Mouse (Mus musculus) B cell, adult 62 days (primary cell): ENCODE data around the gene Rps29. TPM values are rescaled to one million over a fixed set of nuclear protein-coding genes. Genes with fewer than 3 reads are reported as not detected.

Experiments used
- total RNA-seq: library from RNA; stranded (reverse); gene quantifications from 4 replicates; pipeline ENCODE4 v1.2.4, GENCODE M21; 2023

Rps29 gene
- 4,903 to 5,232 TPM (median 4,974 TPM) in 4 replicates for total RNA-seq

GRCm38 (mm10) chr12:69158765-69159577, at the start of gene Rps29:
Gene Rps29 (minus strand): TSS chr12:69159186.

GRCm38 (mm10) chr12:69204052-69204833, 45.3 kb upstream of the Rps29 start, which contains the start of gene Gm49384:
Gene Gm49384 (minus strand): TSS chr12:69204267.

GRCm38 (mm10) chr12:69198164-69198535, 39.2 kb upstream of the Rps29 start, which contains the start of gene Dnaaf2:
Gene Dnaaf2 (minus strand): TSS chr12:69198429.

GRCm38 (mm10) chr12:69196444-69197377, 37.7 kb upstream of the Rps29 start, which contains the start of gene Gm49383:
Gene Gm49383 (minus strand): TSS chr12:69197104.

GRCm38 (mm10) chr12:69183583-69184308, 24.8 kb upstream of the Rps29 start, which contains the start of the genes Rpl36al and Mgat2:
Gene Rpl36al (minus strand): TSS chr12:69184083.
Gene Mgat2 (plus strand): TSS chr12:69184157.

GRCm38 (mm10) chr12:69168461-69169106, 9.6 kb upstream of the Rps29 start, which contains the start of gene Lrr1:
Gene Lrr1 (plus strand): TSS chr12:69168814.

Other genes with a start within 250 kb of the Rps29 start
- not detected in 4 replicates for gene Lrr1, start 9.6 kb upstream of the Rps29 start, total RNA-seq
- 346 to 407 TPM (median 379 TPM) in 4 replicates for gene Rpl36al, start 24.9 kb upstream of the Rps29 start, total RNA-seq
- 23.6 to 29.7 TPM (median 27.2 TPM) in 4 replicates for gene Mgat2, start 25.0 kb upstream of the Rps29 start, total RNA-seq
- 5.9 to 8.0 TPM (median 7.2 TPM) in 4 replicates for gene Gm49383, start 37.9 kb upstream of the Rps29 start, total RNA-seq
- 1.4 to 2.3 TPM (median 2.2 TPM) in 4 replicates for gene Dnaaf2, start 39.2 kb upstream of the Rps29 start, total RNA-seq
- gene Gm49384, start 45.1 kb upstream of the Rps29 start, total RNA-seq: 2.6 to 9.5 TPM (median 3.8 TPM) in 4 replicates
- gene Pole2, start 69.0 kb upstream of the Rps29 start, total RNA-seq: 3.0 to 5.5 TPM (median 3.4 TPM) in 4 replicates
- gene Klhdc1, start 82.0 kb upstream of the Rps29 start, total RNA-seq: 4.0 to 6.4 TPM (median 5.3 TPM) in 4 replicates
- 18.8 to 22.0 TPM (median 19.7 TPM) in 4 replicates for gene Klhdc2, start 137.5 kb upstream of the Rps29 start, total RNA-seq
- 102 to 118 TPM (median 115 TPM) in 4 replicates for gene Nemf, start 198.0 kb upstream of the Rps29 start, total RNA-seq
- gene Arf6, start 213.0 kb upstream of the Rps29 start, total RNA-seq: 301 to 323 TPM (median 309 TPM) in 4 replicates
- 5.6 to 11.2 TPM (median 7.6 TPM) in 4 replicates for gene Gm9887, start 213.3 kb upstream of the Rps29 start, total RNA-seq